Mouse (Mus musculus) adrenal gland, postnatal 14 days (tissue): Measurements from ENCODE around the gene Rad54l. TPM values are rescaled to one million over a fixed set of nuclear protein-coding genes. Genes with fewer than 3 reads are reported as not detected.

Experiments used
- DNase-seq: peaks from one replicate; pipeline ENCODE4 v3.0.0; 2021; ENCODE audit warnings: mixed read lengths
- total RNA-seq: library from RNA; stranded (reverse); gene quantifications from 2 replicates; pipeline ENCODE4 v1.2.3, GENCODE M21; 2021

Rad54l gene
- total RNA-seq, 1 experiment from 2014 or later, result 5.2 TPM

- DNase-seq, result no peak
These were observed 18.2 kb upstream of the Rad54l start for GRCm38 (mm10) chr4:116141736-116142135.

- no peak for DNase-seq
These were observed 17.5 kb upstream of the Rad54l start for GRCm38 (mm10) chr4:116140801-116141574.

DNA sequence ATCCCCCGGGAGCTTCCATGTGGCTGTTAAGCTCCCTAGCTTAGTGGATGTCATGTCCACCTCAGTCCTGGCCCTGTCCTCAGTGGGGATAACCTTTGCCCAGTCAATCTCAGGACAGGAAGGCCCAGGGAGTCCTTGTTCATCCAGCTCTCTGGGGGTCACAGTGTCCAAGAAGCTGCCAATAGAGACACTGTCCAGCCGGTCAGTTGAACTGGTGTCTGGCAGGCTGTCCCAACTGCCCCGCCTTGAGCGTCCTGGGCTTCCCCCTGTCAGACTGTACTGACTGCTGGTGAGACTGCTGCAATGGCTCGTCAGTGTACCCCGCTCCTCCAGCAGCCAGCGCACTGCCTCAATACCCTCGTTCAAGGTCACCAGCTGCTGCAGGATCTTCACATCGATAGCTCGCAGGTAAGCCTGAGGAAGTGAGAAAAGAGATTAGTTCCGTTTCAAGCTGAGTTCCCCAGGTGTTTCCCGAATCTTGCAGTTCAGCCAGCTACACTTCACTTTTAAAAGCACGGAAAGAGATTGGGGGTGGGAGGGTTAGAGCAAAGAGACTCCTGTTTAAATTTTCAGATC lies 14.0 kb upstream of the Rad54l start:
- no peak for DNase-seq

- peak; percentile 30 for DNase-seq
These were observed 11.5 kb upstream of the Rad54l start for GRCm38 (mm10) chr4:116134990-116135389.

DNA sequence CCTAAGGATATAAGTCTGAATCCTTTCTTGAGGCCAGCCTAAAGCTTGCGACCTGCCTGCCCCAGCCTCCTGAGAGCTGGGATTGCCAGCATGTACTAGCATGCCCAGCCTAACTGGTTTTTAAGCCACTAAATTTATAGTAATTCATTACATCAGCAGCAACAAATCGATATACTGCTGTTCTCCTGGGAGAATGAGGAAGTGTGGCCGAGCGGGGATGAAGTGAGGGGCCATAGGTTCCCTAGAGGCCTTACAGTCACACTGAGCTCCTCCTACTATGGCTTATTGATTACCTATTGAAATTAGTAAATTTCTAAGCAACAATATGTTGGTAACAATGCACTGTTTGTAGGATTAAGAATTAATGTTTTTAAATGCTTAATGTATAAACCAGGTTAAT lies 9.6 kb upstream of the Rad54l start:
- DNase-seq, result no peak

- no peak for DNase-seq
These were observed 4.5 kb upstream of the Rad54l start for GRCm38 (mm10) chr4:116127956-116128355.

GRCm38 (mm10) chr4:116125803-116126386 lies 2.4 kb upstream of the Rad54l start:
- no peak for DNase-seq

GRCm38 (mm10) chr4:116122762-116123161 lies 728 bp downstream of the Rad54l start:
- no peak for DNase-seq

- no peak for DNase-seq
These were observed 12.0 kb downstream of the Rad54l start for GRCm38 (mm10) chr4:116111486-116111885.

DNA sequence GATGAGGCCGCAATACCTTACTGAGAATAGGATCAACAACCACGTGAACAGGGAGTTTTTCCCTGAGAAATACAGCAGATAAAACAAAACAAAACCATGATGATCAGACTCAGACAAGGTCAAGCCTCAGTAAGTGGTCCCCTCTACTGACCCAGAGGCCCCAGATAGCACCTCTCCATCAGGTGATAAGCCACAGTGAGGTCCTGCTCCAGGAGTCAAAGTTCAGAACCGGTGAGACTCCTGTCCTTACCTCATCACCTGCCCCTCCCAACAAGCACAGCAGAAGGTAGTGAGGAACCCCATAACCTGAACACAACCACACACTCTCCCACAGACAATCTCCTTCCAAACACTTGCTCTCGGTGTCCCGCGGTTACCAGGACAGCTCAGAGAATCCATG lies 12.8 kb downstream of the Rad54l start:
- DNase-seq, result no peak

GRCm38 (mm10) chr4:116105278-116105677 lies 18.2 kb downstream of the Rad54l start:
- DNase-seq, result no peak

DNA sequence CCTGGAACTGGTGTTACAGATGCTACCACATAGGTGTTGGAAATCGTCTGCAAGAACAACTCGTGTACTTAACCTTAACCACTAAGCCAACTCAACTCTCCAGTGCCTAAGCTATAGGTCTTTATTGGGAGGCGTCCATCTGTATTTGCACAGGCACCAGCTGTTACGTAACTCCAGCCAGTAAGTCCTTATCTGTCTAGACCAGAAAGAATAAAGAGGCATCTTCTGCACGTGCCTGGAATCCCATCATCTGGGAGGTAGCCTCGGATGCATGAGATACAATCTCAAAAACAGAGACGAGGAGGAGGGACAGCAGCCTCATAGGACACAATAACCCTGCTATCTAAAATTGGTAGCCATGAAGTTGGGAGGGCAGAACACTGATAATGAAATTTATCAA lies 22.5 kb downstream of the Rad54l start:
- DNase-seq, result no peak

GRCm38 (mm10) chr4:116097211-116097610 lies 26.3 kb downstream of the Rad54l start:
- no peak for DNase-seq

- DNase-seq, result no peak
These were observed 27.2 kb downstream of the Rad54l start for GRCm38 (mm10) chr4:116096291-116096690.

DNA sequence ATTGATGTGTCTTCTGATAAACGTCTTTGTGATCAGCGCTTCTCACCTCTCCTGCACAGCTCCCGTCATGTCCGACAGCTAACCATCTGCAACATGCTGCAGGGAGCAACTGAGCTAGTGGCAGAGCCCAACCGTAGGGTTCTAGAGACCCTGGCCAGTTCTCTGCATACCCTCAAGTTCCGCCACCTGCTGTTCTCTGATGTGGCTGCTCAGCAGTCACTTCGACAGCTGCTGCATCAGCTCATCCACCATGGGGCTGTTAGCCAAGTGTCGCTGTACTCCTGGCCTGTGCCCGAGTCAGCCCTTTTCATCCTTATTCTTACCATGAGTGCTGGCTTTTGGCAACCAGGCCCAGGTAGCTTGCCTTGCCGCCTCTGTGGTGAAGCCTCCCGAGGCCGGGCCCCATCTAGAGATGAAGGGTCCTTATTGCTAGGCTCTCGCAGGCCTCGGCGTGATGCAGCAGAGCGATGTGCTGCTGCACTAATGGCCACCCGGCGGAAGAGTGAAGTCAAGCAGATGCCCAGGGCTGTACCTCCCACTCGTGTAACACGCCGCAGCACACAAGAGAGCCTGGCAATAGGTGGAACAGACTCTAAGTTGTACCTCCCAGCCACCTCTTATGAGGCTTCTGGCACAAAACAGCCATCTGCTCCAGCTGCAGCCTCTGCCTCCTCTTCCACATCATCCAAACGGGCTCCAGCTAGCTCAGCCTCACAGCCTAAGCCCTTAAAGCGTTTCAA lies 34.8 kb downstream of the Rad54l start:
- no peak for DNase-seq

DNA sequence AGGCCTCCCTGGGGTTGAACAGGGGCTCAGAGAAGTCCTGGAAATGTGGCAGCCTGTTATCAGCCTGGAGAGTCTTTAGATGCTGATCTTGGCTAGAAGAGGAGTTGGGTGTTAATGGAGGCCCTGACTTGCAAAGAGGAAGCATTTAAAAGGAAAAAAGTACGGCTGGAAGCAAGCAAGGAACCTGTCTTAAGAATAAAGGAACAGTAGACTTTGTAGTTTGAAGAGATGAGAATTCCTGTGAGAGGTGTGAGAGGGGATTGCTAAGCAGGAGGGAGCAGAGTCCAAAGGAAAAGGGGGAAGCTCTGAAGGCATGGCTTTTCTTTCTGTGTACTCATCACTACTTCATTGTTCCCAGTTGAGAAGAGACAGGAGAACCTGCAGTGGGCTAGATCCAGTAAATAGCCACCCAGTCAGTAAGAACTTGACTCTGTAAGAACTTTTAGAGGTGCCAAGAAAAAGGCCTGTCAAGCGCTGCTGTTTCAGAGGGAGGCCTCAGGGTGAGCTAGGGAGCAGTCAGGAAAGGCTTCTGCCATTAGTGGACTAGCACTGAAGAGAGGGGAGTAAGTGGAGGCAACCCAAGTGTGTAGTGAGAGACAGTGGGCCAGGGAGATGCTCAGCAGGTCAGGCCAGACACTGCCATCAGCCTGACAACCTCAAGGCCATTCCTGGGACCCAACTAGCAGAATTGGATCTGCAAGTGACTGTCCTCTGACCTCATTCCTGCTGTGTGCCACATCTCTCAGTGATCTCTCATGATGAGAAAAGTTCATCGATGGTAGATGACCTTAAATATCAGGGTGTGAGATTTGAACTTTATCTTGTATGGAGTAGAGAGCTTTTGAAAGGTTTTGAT lies 46.0 kb downstream of the Rad54l start:
- DNase-seq, result peak; percentile 39

DNA sequence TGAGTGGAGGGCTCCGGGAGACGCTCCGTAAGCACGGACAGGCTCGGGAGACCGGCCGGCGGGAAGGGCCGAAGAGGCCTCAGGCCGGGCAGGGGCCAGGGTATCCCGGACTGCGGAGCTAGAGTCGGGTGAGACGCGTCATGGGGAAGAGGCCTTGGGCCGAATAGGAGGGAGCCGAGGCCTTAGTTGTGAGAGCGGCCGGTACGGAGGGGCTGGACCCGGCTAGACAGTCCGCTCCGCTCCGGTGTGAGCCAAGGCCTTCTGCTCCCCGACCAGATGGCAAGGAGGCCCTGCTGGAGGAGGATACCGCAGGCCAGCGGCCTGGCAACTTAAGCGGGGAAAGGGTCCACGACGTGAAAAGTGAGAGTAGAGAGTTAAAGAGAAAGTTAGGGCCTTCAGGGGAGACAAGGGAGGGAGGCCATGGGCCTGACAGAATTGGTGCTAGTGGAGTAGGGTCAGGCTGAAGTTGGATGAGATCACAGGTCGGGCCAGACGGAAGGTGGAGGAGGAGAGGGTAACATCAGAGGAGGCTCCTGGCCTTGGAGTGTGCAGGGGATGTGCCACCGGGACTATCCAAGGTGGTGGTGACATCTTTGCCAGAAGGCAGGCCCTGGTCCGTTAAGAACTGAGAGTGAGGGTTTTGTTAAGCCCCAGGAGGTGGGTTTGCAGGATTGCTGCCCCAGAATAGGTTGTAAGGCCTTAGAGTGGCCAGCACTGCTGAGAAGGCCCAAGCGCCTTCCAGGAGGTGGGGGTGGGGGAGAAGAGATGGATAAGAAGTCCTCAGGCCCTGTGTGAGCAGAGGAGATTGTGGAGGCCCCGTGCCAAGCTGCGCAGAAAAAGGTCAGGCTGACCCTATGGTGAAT lies 46.9 kb downstream of the Rad54l start:
- peak; percentile 72 for DNase-seq

DNA sequence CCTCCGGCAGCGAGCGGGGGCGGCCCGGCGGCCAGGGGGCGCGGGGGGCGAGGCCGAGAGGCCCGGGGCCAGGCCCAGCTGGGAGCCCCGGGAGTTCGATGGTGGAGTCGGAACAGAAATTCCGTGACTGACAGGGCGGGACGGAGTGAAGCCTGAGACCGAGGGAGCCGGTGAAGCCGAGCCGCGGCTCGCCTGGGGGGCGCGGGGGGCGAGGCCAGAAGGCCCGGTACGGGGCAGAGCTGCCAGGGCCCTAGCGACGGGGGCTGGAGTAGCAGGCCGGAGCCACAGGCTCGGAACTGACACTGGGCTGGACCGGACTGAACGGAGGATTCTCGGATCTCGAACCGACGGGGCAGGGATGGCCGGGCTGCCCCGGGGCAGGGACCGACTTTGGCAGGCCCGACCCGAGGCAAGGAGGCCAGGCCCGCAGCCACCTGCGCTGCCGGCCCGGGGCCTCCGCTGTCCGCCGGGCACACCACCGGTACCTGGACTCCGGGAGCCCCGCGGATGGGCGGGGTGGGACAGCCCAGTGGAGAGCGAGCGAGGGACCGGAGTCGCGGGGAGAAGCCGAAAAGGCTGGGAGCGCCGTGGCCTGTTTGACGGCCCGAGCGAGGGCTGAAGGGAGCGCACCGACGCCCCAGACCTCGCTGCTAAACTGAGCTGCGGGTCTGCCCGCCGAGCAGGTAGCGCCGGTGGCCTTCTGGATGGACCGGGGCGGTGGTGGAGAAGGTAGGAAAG lies 47.7 kb downstream of the Rad54l start:
- peak; percentile 85 for DNase-seq

- DNase-seq, result peak; percentile 97
These were observed 48.4 kb downstream of the Rad54l start, which contains the start of the genes Uqcrh and Lrrc41 for GRCm38 (mm10) chr4:116074861-116075620. TSS of gene Uqcrh (minus strand) at chr4:116075071. TSS of gene Lrrc41 (plus strand) at chr4:116075269.
